11 mouse cellular contexts compared by ENCODE assay signal in genomic region chr9:114564667-114565066, GRCm38 (mm10). TPM values are rescaled to one million over a fixed set of nuclear protein-coding genes. Genes with fewer than 3 reads are reported as not detected.
DNase-seq lines count a peak whose midpoint lies in the region; ATAC-seq and TF ChIP-seq lines count a peak whose summit lies in the region.
"Had no signal": no experiment of that assay in that cellular context is flagged by ENCODE, and none has a peak within 500 bp of the region (broad histone marks: within the 10 kb centered on the region; RNA-seq: fewer than 3 reads in every experiment).

No protein-coding gene starts in this region.

- TF ChIP-seq POLR2A in thymus, adult 2 months (IDR thresholded peaks at IDR 0.05; ENCODE audit: control insufficient read depth, extremely low read depth, insufficient read depth, low read length, poor library complexity), result no peak

- no peak overlapping the region for H3K9ac ChIP-seq in liver, embryonic 16.5 days (ENCODE audit: low read depth, low read length)

- no peak for TF ChIP-seq CTCF in thymus, adult 2 months (IDR thresholded peaks at IDR 0.05; ENCODE audit: borderline replicate concordance, control insufficient read depth, extremely low read depth, insufficient read depth, low read length, poor library complexity)

- H3K4me1 ChIP-seq in hindbrain, embryonic 10.5 days (replicated peaks), result peaks cover 32% of the 10 kb centered on the region
- no peaks in the 10 kb centered on the region; the same call in none of the 2 replicates for H3K4me1 ChIP-seq in liver, embryonic 16.5 days (ENCODE audit: control insufficient read depth, low read depth, low read length)
- peaks cover 16% of the 10 kb centered on the region; the same call in 1 of the 2 replicates for H3K4me1 ChIP-seq in thymus, adult 2 months (replicated peaks; ENCODE audit: control insufficient read depth, insufficient read depth, low read length)

- no peaks in the 10 kb centered on the region for H3K27me3 ChIP-seq in hindbrain, embryonic 10.5 days (ENCODE audit: insufficient read depth, poor library complexity, severe bottlenecking)
- H3K27me3 ChIP-seq in liver, embryonic 16.5 days (ENCODE audit: control insufficient read depth, insufficient read depth, low read depth, low read length), result peaks cover 58% of the 10 kb centered on the region
- H3K27me3 ChIP-seq in thymus, adult 2 months (ENCODE audit: control insufficient read depth, insufficient read depth, low read length), result peaks cover 33% of the 10 kb centered on the region

- DNase-seq in retina, postnatal 1 day, result peak; percentile 34
- no peak for DNase-seq in retina, embryonic 14.5 days (ENCODE audit: low spot score)
- peak; percentile 66 for DNase-seq in hindbrain, embryonic 10.5 days (ENCODE audit: low spot score)
- no peak for DNase-seq in testis, postnatal 14 days (ENCODE audit: low spot score)
- DNase-seq in thymus, adult 2 months, result no peak
- no peak for DNase-seq in right cerebral cortex, adult 18-20 months
- DNase-seq in heart, postnatal 14 days, result no peak
- DNase-seq: thymus, postnatal 36 days had no signal

- WGBS in hindbrain, embryonic 10.5 days, result under 1% methylated on average over 10 of the region's 10 CpGs
- under 1% methylated on average over 10 of the region's 10 CpGs for WGBS in liver, embryonic 16.5 days (ENCODE audit: insufficient replicate concordance)
- 10% methylated on average over 10 of the region's 10 CpGs for WGBS in thymus, adult 2 months

- 0 out of 2 replicates have a peak, but pooled peaks cover 3% of the 10 kb centered on the region for H3K9me3 ChIP-seq in hindbrain, embryonic 10.5 days
- H3K9me3 ChIP-seq in liver, embryonic 16.5 days (replicated peaks; ENCODE audit: control insufficient read depth, low read length), result no peaks in the 10 kb centered on the region

- no peak for ATAC-seq in liver, embryonic 16.5 days (ENCODE audit: low read depth)

- H3K27ac ChIP-seq in hindbrain, embryonic 10.5 days, result peak overlapping the region; percentile 100
- peak overlapping the region; percentile 7; the same call in 1 of the 2 replicates for H3K27ac ChIP-seq in liver, embryonic 16.5 days (ENCODE audit: low read length)
- no peak overlapping the region for H3K27ac ChIP-seq in thymus, adult 2 months (ENCODE audit: control insufficient read depth, insufficient read depth, low read length)

- intact Hi-C loops in heart, postnatal 14 days (cut with DNase I), result no loop called here

- H3K36me3 ChIP-seq in hindbrain, embryonic 10.5 days, result no peaks in the 10 kb centered on the region
- H3K36me3 ChIP-seq in liver, embryonic 16.5 days (ENCODE audit: control insufficient read depth, insufficient read depth), result no peaks in the 10 kb centered on the region
- H3K36me3 ChIP-seq in thymus, adult 2 months (ENCODE audit: control insufficient read depth, insufficient read depth, low read length), result no peaks in the 10 kb centered on the region

- peak overlapping the region; percentile 55 for H3K4me2 ChIP-seq in liver, embryonic 16.5 days (ENCODE audit: low read depth, low read length)

- H3K4me3 ChIP-seq in hindbrain, embryonic 10.5 days, result peak overlapping the region; percentile 95
- H3K4me3 ChIP-seq in liver, embryonic 16.5 days (ENCODE audit: low read depth, low read length), result peak overlapping the region; percentile 58
- no peak overlapping the region for H3K4me3 ChIP-seq in thymus, adult 2 months (ENCODE audit: control insufficient read depth, insufficient read depth, low read length)

RNA-seq across cellular contexts. Expression of gene Trim71, which starts 0.5 kb away (rescaled TPM):
- polyA plus RNA-seq in hindbrain, embryonic 10.5 days (2016; fragmentation: Nextera tagmentation; extraction: Ambion mirVana), result 3.8 and 8.3 TPM in 2 replicates
- 0.69 and 0.71 TPM in 2 replicates for polyA plus RNA-seq in liver, embryonic 16.5 days (2015; fragmentation: Nextera tagmentation; extraction: Ambion mirVana)
- 0.03 TPM in 1 of 2 replicates, not detected in the other for polyA plus RNA-seq in thymus, adult 2 months (2012; rRNA removed)
- total RNA-seq in heart, postnatal 14 days (2021), result not detected
- total RNA-seq: monocyte, adult 5-6 weeks had no signal

RNA-seq across cellular contexts. Expression of gene C130032M10Rik, which starts 49.2 kb away (rescaled TPM):
- polyA plus RNA-seq in hindbrain, embryonic 10.5 days (2016; fragmentation: Nextera tagmentation; extraction: Ambion mirVana), result 0.38 and 1.9 TPM in 2 replicates
- polyA plus RNA-seq in liver, embryonic 16.5 days (2015; fragmentation: Nextera tagmentation; extraction: Ambion mirVana), result not detected in 2 replicates
- polyA plus RNA-seq in thymus, adult 2 months (2012; rRNA removed), result not detected in 2 replicates
- not detected for total RNA-seq in heart, postnatal 14 days (2021)
- total RNA-seq: common myeloid progenitor, adult 5-6 weeks; monocyte, adult 5-6 weeks had no signal

RNA-seq across cellular contexts. Expression of gene Ccr4, which starts 60.0 kb away (rescaled TPM):
- polyA plus RNA-seq in hindbrain, embryonic 10.5 days (2016; fragmentation: Nextera tagmentation; extraction: Ambion mirVana), result 0.07 TPM in 1 of 2 replicates, not detected in the other
- polyA plus RNA-seq in liver, embryonic 16.5 days (2015; fragmentation: Nextera tagmentation; extraction: Ambion mirVana), result not detected in 2 replicates
- polyA plus RNA-seq in thymus, adult 2 months (2012; rRNA removed), result 88.6 and 94.5 TPM in 2 replicates
- total RNA-seq in heart, postnatal 14 days (2021), result under 1 TPM in 1 of 2 experiments, not detected in 1; 0.68 TPM
- total RNA-seq: common myeloid progenitor, adult 5-6 weeks had no signal

Comparison
In these comparisons a context has a peak if more than half of its experiments do, and no peak if none do; other contexts are left out.
1. DNase-seq: peak in retina, postnatal 1 day (single experiment) and hindbrain, embryonic 10.5 days (single experiment); none in retina, embryonic 14.5 days (single experiment), testis, postnatal 14 days (single experiment), thymus, adult 2 months (single experiment), right cerebral cortex, adult 18-20 months (single experiment) and heart, postnatal 14 days (0 of 2).
2. RNA of gene Ccr4, which starts 60.0 kb away (polyA plus RNA-seq): 88.6 to 94.5 TPM in thymus, adult 2 months; not detected in liver, embryonic 16.5 days and 0.07 TPM in hindbrain, embryonic 10.5 days; every median in the first group is over 10 times any median in the second.